Mouse (Mus musculus): ENCODE measurements around the gene Synrg. TPM values are rescaled to one million over a fixed set of nuclear protein-coding genes. Genes with fewer than 3 reads are reported as not detected.

Synrg gene
- polyA plus RNA-seq (2017; shearing (Covaris generic)) = 10 to 100 TPM; 26.6 to 34.2 TPM

DNA sequence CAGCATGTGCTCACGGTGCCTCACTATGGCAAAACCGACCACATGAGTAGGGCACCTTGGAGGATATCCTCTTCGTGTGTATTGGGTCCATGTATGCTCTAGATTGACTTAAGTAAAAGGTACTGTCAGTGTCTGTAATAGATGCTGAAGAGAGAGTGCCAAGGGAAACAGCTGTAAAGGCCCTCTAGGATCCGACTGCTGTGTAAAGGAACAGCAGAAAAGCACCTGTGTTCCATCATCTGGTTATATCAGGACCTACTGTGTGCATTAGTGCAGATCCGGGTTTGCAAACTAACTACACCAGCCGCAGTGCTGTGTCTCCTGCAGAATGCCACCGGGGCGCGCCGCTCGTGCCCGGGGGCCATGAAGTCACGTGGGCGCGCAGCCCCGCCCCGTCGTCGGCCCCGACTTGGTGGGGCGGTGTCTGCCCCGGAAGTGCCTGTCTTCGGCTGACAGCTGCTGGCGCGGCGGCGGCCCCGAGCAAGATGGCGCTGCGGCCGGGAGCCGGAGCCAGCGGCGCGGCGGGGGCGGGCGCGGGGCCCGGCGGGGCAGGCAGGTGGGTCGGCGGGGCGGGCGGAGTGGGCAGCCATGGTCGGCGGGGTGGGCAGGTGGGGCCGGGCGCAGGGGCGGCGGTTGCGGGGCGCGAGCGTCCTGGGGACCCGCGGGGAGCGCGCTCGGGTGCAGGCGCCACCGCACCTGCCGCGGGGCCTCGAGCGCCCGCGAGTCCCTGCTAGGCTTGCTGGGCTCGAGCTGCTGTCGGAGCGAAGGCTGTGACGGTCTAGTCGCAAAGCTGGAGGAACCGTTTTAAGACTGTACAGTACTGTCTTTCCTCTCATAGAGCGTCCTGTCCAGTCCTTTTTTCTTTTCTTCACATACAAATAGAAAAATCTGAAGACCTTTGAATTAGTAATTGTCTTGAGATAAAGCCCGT lies at the start of gene Synrg:
Gene Synrg (plus strand): TSS at position 438 of the 931 bp plus-strand sequence.

DNA sequence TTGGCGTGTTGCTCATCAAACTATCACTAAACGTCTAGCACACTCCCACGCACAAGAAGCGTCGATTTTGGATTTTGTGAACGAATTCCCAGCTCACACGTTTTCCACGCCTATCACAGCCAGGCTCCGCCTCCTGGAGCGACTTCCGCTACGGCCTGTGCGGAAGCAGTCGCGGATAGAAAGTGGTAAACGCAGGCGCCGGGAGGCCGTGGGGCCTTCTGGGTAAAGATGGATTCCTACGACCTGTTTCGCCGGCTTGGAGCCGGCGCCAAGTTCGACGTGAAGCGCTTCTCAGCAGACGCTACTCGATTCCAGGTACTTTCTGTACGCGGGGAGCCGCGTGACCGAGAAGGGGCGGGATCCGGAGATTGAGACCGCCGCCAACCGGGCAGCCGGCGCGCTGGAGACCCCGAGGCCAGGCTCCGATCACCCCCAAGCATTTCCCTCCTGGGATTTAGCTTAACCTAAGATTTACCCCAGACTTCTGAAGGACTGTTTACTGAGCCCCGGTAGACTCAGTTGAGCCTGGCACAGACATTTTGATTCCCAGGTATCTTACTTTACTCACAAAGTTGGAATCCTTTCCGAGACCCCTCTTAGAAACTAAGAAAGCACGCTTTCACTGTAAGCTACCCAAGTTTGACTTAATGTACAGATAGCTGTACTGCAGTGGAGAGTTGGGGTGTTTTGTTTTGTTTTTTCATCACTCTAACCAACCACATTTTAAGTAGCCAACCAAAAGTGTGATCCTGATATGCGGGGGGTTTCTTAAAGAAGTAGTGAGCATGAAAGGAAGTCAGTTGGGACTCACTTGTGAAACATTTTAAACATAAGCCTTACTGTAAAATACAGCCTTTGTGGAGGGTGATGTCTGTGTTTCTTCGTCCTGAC lies 22.0 kb upstream of the Synrg start, which contains the start of gene Ddx52:
Gene Ddx52 (plus strand): TSS at position 113 of the 891 bp plus-strand sequence.

DNA sequence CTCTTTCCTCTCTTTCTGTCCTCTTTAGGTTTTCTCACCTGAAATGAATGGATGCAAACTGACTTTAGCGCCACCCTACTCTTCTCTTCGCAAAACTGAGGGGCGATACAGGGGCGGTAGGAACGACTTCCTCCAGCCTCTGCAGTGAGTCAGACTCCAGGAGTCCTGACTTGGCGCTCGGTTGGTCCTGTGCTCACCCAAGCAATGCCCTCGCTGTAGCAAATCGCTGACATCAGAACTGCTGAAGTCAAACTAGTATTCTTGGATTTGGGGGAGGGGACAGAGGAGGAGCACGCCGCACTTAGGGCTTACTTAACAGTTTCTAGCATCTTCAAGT lies 104.8 kb downstream of the Synrg start, which contains the start of gene Dusp14:
Gene Dusp14 (minus strand): TSS at position 228 of the 337 bp plus-strand sequence.

Other genes starting within 250 kb of the Synrg start
- not detected for gene Wfdc21, start 217.5 kb upstream of the Synrg start, polyA plus RNA-seq (2017; shearing (Covaris generic))
- gene Heatr6, start 210.7 kb upstream of the Synrg start, polyA plus RNA-seq (2017; shearing (Covaris generic)) = 10 to 100 TPM; 31.8 to 34.3 TPM
- under 1 TPM; 0.23 to 0.35 TPM for gene Hnf1b, start 114.4 kb upstream of the Synrg start, polyA plus RNA-seq (2017; shearing (Covaris generic))
- gene Ddx52, start 22.4 kb upstream of the Synrg start, polyA plus RNA-seq (2017; shearing (Covaris generic)) = 10 to 100 TPM; 54.8 to 79.1 TPM
- gene Dusp14, start 104.8 kb downstream of the Synrg start, polyA plus RNA-seq (2017; shearing (Covaris generic)) = 10 to 100 TPM in 1 of 2 experiments, 1 to 10 TPM in 1; 4.1 to 11.7 TPM
- gene Tada2a, start 165.2 kb downstream of the Synrg start, polyA plus RNA-seq (2017; shearing (Covaris generic)) = 1 to 10 TPM; 7.1 to 9.0 TPM
- 1 to 10 TPM; 4.1 to 5.1 TPM for gene Acaca, start 165.2 kb downstream of the Synrg start, polyA plus RNA-seq (2017; shearing (Covaris generic))
- gene Gm11437, start 203.0 kb downstream of the Synrg start, polyA plus RNA-seq (2017; shearing (Covaris generic)) = under 1 TPM in 1 of 2 experiments, not detected in 1; 0.83 TPM

All from inflammation-experienced regulatory T-cells (primary cell).